Mouse (Mus musculus) heart, adult 2 months (tissue): ENCODE measurements around the gene Alpl.

ENCODE experiments used
- CTCF ChIP-seq: fragments of 200-600 bp; IDR thresholded peaks from 2 replicates; pipeline ENCODE4 v1.8.1; 2022; ENCODE audit warnings: antibody characterized with exemption, mild to moderate bottlenecking, moderate library complexity
- EP300 ChIP-seq: fragments of 200-500 bp; IDR thresholded peaks from 2 replicates; pipeline ENCODE4 v1.6.1; 2011; ENCODE audit warnings: low read depth, low read length, control low read depth; ENCODE audit not compliant: insufficient read depth
- POLR2A ChIP-seq: fragments of 200-500 bp; IDR thresholded peaks from 2 replicates; pipeline ENCODE4 v1.6.1; 2011; ENCODE audit warnings: mild to moderate bottlenecking, low read depth, low read length, control low read depth; ENCODE audit not compliant: insufficient read depth

DNA sequence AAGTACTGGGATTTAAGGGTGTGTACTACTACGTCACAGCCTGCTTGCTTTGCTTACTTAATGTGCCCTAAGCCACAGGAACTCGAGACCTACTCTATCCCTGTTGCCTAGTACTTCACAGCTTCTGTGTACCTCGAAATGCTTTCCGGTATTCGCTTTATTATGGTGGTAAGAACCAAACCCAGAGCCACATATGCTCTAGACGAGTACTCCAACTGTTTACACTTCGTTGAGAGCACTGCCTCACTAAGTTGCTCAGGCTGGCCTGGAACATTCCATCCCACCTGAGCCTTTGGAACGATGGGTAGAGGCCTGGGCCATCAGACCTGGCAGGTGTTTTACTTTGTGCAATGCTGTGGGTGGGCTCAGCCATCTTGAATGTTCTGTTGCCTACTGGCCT lies 100.9 kb downstream of the Alpl start:
- TF ChIP-seq POLR2A (no peak), CTCF (no peak), EP300 (no peak)
